Mouse (Mus musculus) embryonic facial prominence, embryonic 10.5 days (tissue): ENCODE measurements around the gene Arhgef3. TPM values are rescaled to one million over a fixed set of nuclear protein-coding genes. Genes with fewer than 3 reads are reported as not detected.

ENCODE experiments used
- DNase-seq: peaks from one replicate; pipeline ENCODE4 v3.0.0-alpha.2; 2017; ENCODE audit warnings: low spot score
- H3K27ac ChIP-seq: fragments of 300-500 bp; sonication (generic); replicated peaks from 2 replicates; pipeline ENCODE4 v1.5.1; 2016; ENCODE audit warnings: mild to moderate bottlenecking
- H3K27me3 ChIP-seq: fragments of 300-500 bp; sonication (generic); replicated peaks from 2 replicates; pipeline ENCODE4 v1.6.1; 2016; ENCODE audit warnings: low read depth, mild to moderate bottlenecking; ENCODE audit not compliant: poor library complexity, severe bottlenecking
- H3K36me3 ChIP-seq: fragments of 300-500 bp; sonication (generic); replicated peaks from 2 replicates; pipeline ENCODE4 v1.6.1; 2016; ENCODE audit warnings: mild to moderate bottlenecking, moderate library complexity
- H3K4me1 ChIP-seq: fragments of 300-500 bp; sonication (generic); 2 replicates; pipeline ENCODE4 v1.6.1; 2016
- H3K4me3 ChIP-seq: fragments of 300-500 bp; sonication (generic); 2 replicates; pipeline ENCODE4 v1.5.1; 2016; ENCODE audit warnings: mild to moderate bottlenecking, moderate library complexity
- H3K9me3 ChIP-seq: fragments of 300-500 bp; sonication (generic); 2 replicates; pipeline ENCODE4 v1.6.1; 2016; ENCODE audit warnings: mild to moderate bottlenecking
- WGBS: fragments of 180-500 bp; shearing (Covaris S2); methylation state at CpG from one replicate; pipeline ENCODE4 v1.1.7; 2016; 5-methylcytosine and 5-hydroxymethylcytosine counted together
- polyA plus RNA-seq: library from polyadenylated mRNA; unstranded; fragments of >200 nt; fragmentation: Nextera tagmentation; extraction: Ambion mirVana; gene quantifications from 2 replicates; pipeline ENCODE4 v1.2.1, GENCODE M21; 2016

The Arhgef3 gene
- polyA plus RNA-seq, 1 experiment from 2014 or later, result 3.8 TPM

- no peak overlapping the region for H3K4me3 ChIP-seq
- no peaks in the 10 kb centered on the region for H3K36me3 ChIP-seq
- H3K9me3 ChIP-seq, result no peaks in the 10 kb centered on the region
- peaks cover 25% of the 10 kb centered on the region for H3K4me1 ChIP-seq
- H3K27ac ChIP-seq, result no peak overlapping the region
- peaks cover 4% of the 10 kb centered on the region; the same call in 1 of the 2 replicates for H3K27me3 ChIP-seq
- no peak for DNase-seq
- 62% methylated on average over 6 of the region's 6 CpGs for WGBS
These were observed 35.4 kb downstream of the Arhgef3 start for GRCm38 (mm10) chr14:27150011-27150640.

- Histone ChIP-seq H3K9me3 (no peaks in the 10 kb centered on the region), H3K27ac (peak overlapping the region; percentile 31; the same call in 1 of the 2 replicates), H3K27me3 (peaks cover 4% of the 10 kb centered on the region; the same call in 1 of the 2 replicates), H3K4me3 (no peak overlapping the region), H3K4me1 (peaks cover 21% of the 10 kb centered on the region), H3K36me3 (no peaks in the 10 kb centered on the region)
- peak; percentile 48 for DNase-seq
- 46% methylated on average over 8 of the region's 8 CpGs for WGBS
These were observed 36.7 kb downstream of the Arhgef3 start for GRCm38 (mm10) chr14:27151432-27151831.

- no peak overlapping the region for H3K27ac ChIP-seq
- peaks cover 25% of the 10 kb centered on the region for H3K4me1 ChIP-seq
- WGBS, result 68% methylated on average over 6 of the region's 6 CpGs
- H3K27me3 ChIP-seq, result peaks cover 4% of the 10 kb centered on the region; the same call in 1 of the 2 replicates
- H3K4me3 ChIP-seq, result no peak overlapping the region
- H3K36me3 ChIP-seq, result no peaks in the 10 kb centered on the region
- DNase-seq, result no peak
- no peaks in the 10 kb centered on the region for H3K9me3 ChIP-seq
These were observed 40.4 kb downstream of the Arhgef3 start for GRCm38 (mm10) chr14:27155088-27155487.

GRCm38 (mm10) chr14:27156032-27156431 is 41.3 kb downstream of the Arhgef3 start:
- Histone ChIP-seq H3K4me3 (no peak overlapping the region), H3K4me1 (peaks cover 20% of the 10 kb centered on the region), H3K27ac (no peak overlapping the region), H3K9me3 (no peaks in the 10 kb centered on the region), H3K27me3 (peaks cover 4% of the 10 kb centered on the region; the same call in 1 of the 2 replicates), H3K36me3 (no peaks in the 10 kb centered on the region)
- 83% methylated on average over 6 of the region's 6 CpGs for WGBS
- DNase-seq, result no peak

- H3K36me3 ChIP-seq, result no peaks in the 10 kb centered on the region
- peaks cover 16% of the 10 kb centered on the region for H3K4me1 ChIP-seq
- DNase-seq, result no peak
- no peak overlapping the region for H3K27ac ChIP-seq
- no peak overlapping the region for H3K4me3 ChIP-seq
- H3K27me3 ChIP-seq, result peaks cover 4% of the 10 kb centered on the region; the same call in 1 of the 2 replicates
- no peaks in the 10 kb centered on the region for H3K9me3 ChIP-seq
- 77% methylated on average over 3 of the region's 3 CpGs for WGBS
These were observed 43.4 kb downstream of the Arhgef3 start for GRCm38 (mm10) chr14:27158133-27158532.

GRCm38 (mm10) chr14:27158782-27159181 is 44.1 kb downstream of the Arhgef3 start:
- no peak for DNase-seq
- H3K9me3 ChIP-seq, result no peaks in the 10 kb centered on the region
- H3K27me3 ChIP-seq, result peaks cover 4% of the 10 kb centered on the region; the same call in 1 of the 2 replicates
- peaks cover 16% of the 10 kb centered on the region for H3K4me1 ChIP-seq
- no peak overlapping the region for H3K4me3 ChIP-seq
- no peak overlapping the region for H3K27ac ChIP-seq
- 55% methylated on average over 2 of the region's 2 CpGs for WGBS
- no peaks in the 10 kb centered on the region for H3K36me3 ChIP-seq

GRCm38 (mm10) chr14:27160762-27161161 is 46.1 kb downstream of the Arhgef3 start:
- H3K36me3 ChIP-seq, result no peaks in the 10 kb centered on the region
- peaks cover 12% of the 10 kb centered on the region; the same call in 1 of the 2 replicates for H3K4me1 ChIP-seq
- H3K9me3 ChIP-seq, result no peaks in the 10 kb centered on the region
- DNase-seq, result no peak
- H3K27me3 ChIP-seq, result no peaks in the 10 kb centered on the region
- H3K4me3 ChIP-seq, result no peak overlapping the region
- no peak overlapping the region for H3K27ac ChIP-seq
- 90% methylated on average over 7 of the region's 7 CpGs for WGBS

GRCm38 (mm10) chr14:27164639-27165038 is 49.9 kb downstream of the Arhgef3 start:
- WGBS, result 89% methylated on average over 6 of the region's 6 CpGs
- no peaks in the 10 kb centered on the region for H3K9me3 ChIP-seq
- H3K27me3 ChIP-seq, result no peaks in the 10 kb centered on the region
- no peak for DNase-seq
- H3K4me1 ChIP-seq, result 0 out of 2 replicates have a peak, but pooled peaks cover 4% of the 10 kb centered on the region
- no peak overlapping the region for H3K4me3 ChIP-seq
- H3K36me3 ChIP-seq, result no peaks in the 10 kb centered on the region
- no peak overlapping the region for H3K27ac ChIP-seq

GRCm38 (mm10) chr14:27166751-27167150 is 52.1 kb downstream of the Arhgef3 start:
- Histone ChIP-seq H3K4me1 (peaks cover 13% of the 10 kb centered on the region), H3K9me3 (no peaks in the 10 kb centered on the region), H3K36me3 (no peaks in the 10 kb centered on the region), H3K4me3 (no peak overlapping the region), H3K27me3 (no peaks in the 10 kb centered on the region), H3K27ac (no peak overlapping the region)
- 79% methylated on average over 8 of the region's 8 CpGs for WGBS
- DNase-seq, result peak; percentile 11

GRCm38 (mm10) chr14:27167177-27167576 is 52.5 kb downstream of the Arhgef3 start:
- H3K4me1 ChIP-seq, result peaks cover 17% of the 10 kb centered on the region
- no peaks in the 10 kb centered on the region for H3K27me3 ChIP-seq
- H3K4me3 ChIP-seq, result no peak overlapping the region
- no peak overlapping the region for H3K27ac ChIP-seq
- WGBS, result 84% methylated on average over 4 of the region's 4 CpGs
- no peak for DNase-seq
- no peaks in the 10 kb centered on the region for H3K9me3 ChIP-seq
- no peaks in the 10 kb centered on the region for H3K36me3 ChIP-seq

GRCm38 (mm10) chr14:27168387-27168786 is 53.7 kb downstream of the Arhgef3 start:
- Histone ChIP-seq H3K4me1 (peaks cover 19% of the 10 kb centered on the region), H3K9me3 (no peaks in the 10 kb centered on the region), H3K27ac (no peak overlapping the region), H3K36me3 (no peaks in the 10 kb centered on the region), H3K4me3 (no peak overlapping the region), H3K27me3 (no peaks in the 10 kb centered on the region)
- 86% methylated on average over 5 of the region's 5 CpGs for WGBS
- no peak for DNase-seq

- no peak overlapping the region for H3K4me3 ChIP-seq
- H3K36me3 ChIP-seq, result no peaks in the 10 kb centered on the region
- WGBS, result 91% methylated on average over 4 of the region's 4 CpGs
- DNase-seq, result no peak
- peaks cover 19% of the 10 kb centered on the region for H3K4me1 ChIP-seq
- no peak overlapping the region for H3K27ac ChIP-seq
- H3K9me3 ChIP-seq, result no peaks in the 10 kb centered on the region
- H3K27me3 ChIP-seq, result no peaks in the 10 kb centered on the region
These were observed 54.6 kb downstream of the Arhgef3 start for GRCm38 (mm10) chr14:27169287-27169686.

GRCm38 (mm10) chr14:27170421-27170820 is 55.7 kb downstream of the Arhgef3 start:
- no peaks in the 10 kb centered on the region for H3K36me3 ChIP-seq
- WGBS, result 94% methylated on average over 2 of the region's 2 CpGs
- no peak for DNase-seq
- no peak overlapping the region for H3K4me3 ChIP-seq
- no peaks in the 10 kb centered on the region for H3K9me3 ChIP-seq
- H3K4me1 ChIP-seq, result peaks cover 23% of the 10 kb centered on the region
- no peaks in the 10 kb centered on the region for H3K27me3 ChIP-seq
- H3K27ac ChIP-seq, result 0 out of 2 replicates have a peak overlapping the region, but pooled peaks have one; percentile 31
